Mouse (Mus musculus) erythroid progenitor cell, adult 5-6 weeks (primary cell): ENCODE results near the gene Zfp536. TPM values are rescaled to one million over a fixed set of nuclear protein-coding genes. Genes with fewer than 3 reads are reported as not detected.

Experiments used
- ATAC-seq: replicated peaks from 2 replicates; pipeline ENCODE4 v1.8.0; 2016; ENCODE audit warnings: moderate number of reproducible peaks, mild to moderate bottlenecking, moderate TSS enrichment, inconsistent platforms; ENCODE audit not compliant: poor library complexity, low FRiP score, severe bottlenecking
- total RNA-seq, 2 experiments: library from RNA; stranded (forward) in 1 of 2; stranded (reverse) in 1 of 2; fragments of 150-400 nt in 1 of 2; fragments of 186-747, 209-891 nt in 1 of 2; gene quantifications; 2 replicates each; pipeline versions ENCODE4 v1.2.3 to v1.2.4; 2015 to 2017; ENCODE audit warnings: low replicate concordance in 2 of 2

The Zfp536 gene
- total RNA-seq, 2 experiments from 2014 or later: not detected

GRCm38 (mm10) chr7:37768310-37768940 lies 5.0 kb downstream of the Zfp536 start:
- no peak for ATAC-seq

DNA sequence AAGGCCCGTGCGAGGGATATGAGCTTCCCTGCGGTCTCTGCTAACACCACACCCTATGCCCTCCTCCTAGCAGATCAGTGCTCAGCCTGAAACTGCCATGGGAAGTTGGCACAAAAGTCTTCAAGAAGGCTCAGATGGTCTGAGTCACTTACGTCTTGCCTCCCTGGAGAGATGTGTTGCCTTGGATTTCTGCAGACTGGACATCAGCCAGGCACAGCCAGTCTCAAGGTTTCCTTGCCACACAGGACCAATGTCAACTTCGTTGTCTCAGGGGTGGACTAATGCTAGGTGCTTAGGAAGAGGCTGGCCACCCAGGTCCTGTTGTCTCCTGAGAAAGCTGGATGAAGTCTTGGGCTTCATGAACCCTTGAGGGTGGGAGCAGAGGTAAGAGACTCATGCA lies 14.6 kb downstream of the Zfp536 start:
- no peak for ATAC-seq

- ATAC-seq: no peak
These were observed 20.4 kb downstream of the Zfp536 start for GRCm38 (mm10) chr7:37753024-37753423.

- ATAC-seq: no peak
These were observed 27.2 kb downstream of the Zfp536 start for GRCm38 (mm10) chr7:37746133-37746761.

DNA sequence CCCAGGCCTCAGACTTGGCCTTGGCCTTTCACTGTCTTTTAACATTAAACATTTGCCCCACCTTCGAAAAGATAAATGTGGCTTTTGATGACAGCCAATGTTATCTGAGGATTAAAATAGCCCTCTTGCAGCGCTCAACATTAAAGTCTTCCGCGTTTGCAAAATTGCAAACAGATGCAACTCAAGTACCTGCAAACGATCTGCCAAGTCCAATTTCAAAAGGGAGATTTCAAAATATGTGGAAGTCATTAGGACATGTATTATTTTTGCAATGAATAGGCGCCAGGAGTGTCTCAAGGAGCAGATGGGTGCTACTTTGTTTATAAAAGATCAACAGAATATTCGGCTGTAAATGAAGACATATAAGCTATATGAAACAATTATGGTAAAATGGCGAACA lies 30.1 kb downstream of the Zfp536 start:
- ATAC-seq: no peak

GRCm38 (mm10) chr7:37737191-37737590 lies 36.2 kb downstream of the Zfp536 start:
- ATAC-seq: no peak

DNA sequence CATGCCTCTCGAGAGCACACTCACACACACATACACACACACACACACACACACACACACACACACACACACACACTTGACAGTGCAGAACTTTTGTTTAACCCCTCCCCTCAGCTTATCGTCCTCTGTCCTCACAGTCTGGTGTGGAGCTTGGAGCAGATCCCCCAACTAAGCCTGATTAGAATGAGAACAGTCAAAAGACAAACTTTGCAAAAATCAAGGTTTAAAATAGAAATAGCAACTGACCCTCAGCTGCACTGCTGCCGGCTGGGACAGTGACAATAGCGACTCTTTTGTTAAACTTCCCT lies 37.1 kb downstream of the Zfp536 start:
- ATAC-seq: no peak

DNA sequence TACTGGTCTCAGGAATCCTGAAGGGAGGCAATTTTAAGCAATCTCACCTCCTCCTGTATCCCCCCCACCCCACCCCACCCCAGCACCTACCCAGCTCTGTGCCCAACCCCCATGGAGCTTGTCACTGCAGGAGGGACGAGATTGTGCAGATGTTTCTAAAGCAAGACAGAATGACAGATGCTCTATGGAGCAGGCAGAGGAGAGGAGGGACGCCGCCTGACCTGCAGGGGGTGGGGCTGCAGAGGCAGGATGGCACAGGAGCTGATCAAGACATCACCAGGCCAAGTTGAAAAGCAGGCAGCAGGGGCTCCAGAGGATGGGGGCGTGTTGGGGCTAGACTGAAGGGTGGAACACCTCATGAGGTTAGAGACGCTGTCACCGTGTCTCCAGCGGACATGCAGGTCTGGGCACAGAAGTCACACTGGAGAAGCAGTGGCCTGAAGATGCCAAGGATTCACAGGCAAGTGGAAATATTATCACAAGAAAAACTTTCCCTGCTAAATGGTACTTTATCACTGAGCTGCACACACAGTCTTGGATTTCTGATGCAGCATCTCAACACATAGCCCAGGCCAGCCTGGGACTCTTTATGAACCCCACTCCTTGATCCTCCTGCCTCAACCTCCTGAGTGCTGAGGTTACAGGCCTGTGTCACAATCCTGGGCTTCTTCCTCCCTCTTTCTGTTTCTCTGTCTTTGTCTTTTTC lies 37.6 kb downstream of the Zfp536 start:
- no peak for ATAC-seq

DNA sequence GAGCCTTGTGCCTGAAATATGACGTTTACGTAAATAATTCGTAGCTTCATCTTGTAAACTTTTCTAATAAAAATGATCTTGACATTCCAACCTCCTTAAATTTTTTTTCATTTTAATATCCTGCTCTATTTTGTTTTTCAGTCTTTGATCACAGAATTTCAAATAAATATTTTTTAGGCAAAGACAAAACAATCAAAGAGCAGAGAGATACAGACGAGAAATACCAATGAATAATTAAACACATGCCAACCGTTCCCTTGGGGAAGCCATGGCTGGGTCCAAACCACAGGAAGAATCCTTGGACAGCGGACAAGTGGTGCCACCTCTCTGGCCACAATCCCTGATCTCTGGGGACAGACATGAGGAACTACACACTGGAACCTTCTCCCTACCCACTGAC lies 38.3 kb downstream of the Zfp536 start:
- ATAC-seq: no peak

GRCm38 (mm10) chr7:37734576-37734975 lies 38.9 kb downstream of the Zfp536 start:
- ATAC-seq: no peak

GRCm38 (mm10) chr7:37733996-37734395 lies 39.4 kb downstream of the Zfp536 start:
- ATAC-seq: no peak

- no peak for ATAC-seq
These were observed 40.7 kb downstream of the Zfp536 start for GRCm38 (mm10) chr7:37732741-37733140.

- no peak for ATAC-seq
These were observed 45.7 kb downstream of the Zfp536 start for GRCm38 (mm10) chr7:37727746-37728145.

- ATAC-seq: no peak
These were observed 49.2 kb downstream of the Zfp536 start for GRCm38 (mm10) chr7:37724002-37724790.

DNA sequence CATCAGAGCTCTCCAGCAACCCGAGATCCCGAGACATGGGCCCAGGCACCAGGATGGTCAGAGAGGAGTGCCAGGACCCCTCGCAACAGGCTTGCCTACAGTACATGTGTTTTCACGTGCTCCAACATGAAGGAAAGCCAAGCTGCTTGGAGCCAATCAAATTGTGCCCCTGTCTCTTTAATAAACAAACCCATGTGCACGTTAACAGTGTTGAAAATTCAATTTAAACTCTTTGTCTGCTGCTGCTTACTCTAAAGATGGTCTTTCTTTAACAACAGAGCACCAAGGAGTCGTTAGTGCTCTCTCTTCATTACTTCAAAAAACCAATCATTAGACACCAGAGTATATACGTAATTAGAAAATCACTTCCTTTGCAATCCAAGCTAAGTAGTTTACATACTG lies 50.2 kb downstream of the Zfp536 start:
- no peak for ATAC-seq

- no peak for ATAC-seq
These were observed 51.8 kb downstream of the Zfp536 start for GRCm38 (mm10) chr7:37721676-37722075.

GRCm38 (mm10) chr7:37718671-37719402 lies 54.6 kb downstream of the Zfp536 start:
- no peak for ATAC-seq

DNA sequence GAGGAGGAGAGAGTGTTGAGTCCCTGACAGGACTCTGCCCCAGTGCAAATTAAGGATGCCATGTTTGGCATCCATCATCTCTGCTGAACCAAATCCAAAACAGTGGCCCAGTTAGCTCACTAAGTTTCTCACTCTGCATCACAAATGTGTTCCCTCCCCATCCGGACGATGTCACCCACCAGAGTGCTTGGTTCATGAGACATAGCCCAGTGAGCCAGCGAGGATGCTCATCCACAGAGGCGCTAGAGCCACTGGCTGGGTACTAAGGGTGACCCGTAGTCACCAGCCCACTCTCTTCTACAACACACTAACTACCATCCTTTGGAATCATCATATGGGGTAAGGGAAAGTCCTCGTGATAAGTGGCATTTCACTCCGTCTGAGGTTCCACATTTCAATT lies 56.4 kb downstream of the Zfp536 start:
- no peak for ATAC-seq

DNA sequence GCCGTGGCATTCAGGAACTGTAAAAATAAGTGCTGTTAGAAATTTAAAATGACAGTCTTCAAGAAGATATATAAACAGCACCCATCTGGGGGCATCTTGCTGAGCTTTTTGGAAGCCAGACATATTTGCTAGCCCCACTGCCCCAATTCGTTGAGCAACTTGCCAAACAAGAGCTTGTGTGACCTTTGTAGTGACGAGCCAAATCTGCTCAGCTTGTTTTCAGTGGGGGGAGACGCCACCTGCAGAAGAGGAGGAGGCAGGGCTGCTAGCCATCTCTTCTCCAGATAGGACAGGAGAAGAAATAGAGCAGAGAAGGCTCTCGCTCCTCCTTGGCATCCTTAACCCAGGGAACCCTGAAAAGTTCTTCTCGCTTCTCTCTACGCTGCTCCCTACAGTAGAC lies 56.8 kb downstream of the Zfp536 start:
- ATAC-seq: no peak

GRCm38 (mm10) chr7:37704464-37704863 lies 69.0 kb downstream of the Zfp536 start:
- ATAC-seq: no peak
